Mouse (Mus musculus) megakaryocyte-erythroid progenitor cell, adult 5-6 weeks (primary cell): ENCODE data around the gene Gm21900. TPM values are rescaled to one million over a fixed set of nuclear protein-coding genes. Genes with fewer than 3 reads are reported as not detected.
"Not testable (repeated sequence)": the region's sequence is repeated elsewhere in the genome, so short reads cannot be mapped to it uniquely, and the experiment has no call there.

ENCODE experiments used
- ATAC-seq: replicated peaks from 2 replicates; pipeline ENCODE4 v1.8.0; 2016; ENCODE audit warnings: mild to moderate bottlenecking, inconsistent platforms; ENCODE audit not compliant: severe bottlenecking, poor library complexity, low FRiP score, low TSS enrichment
- total RNA-seq, 2 experiments: library from RNA; stranded (forward) in 1 of 2; stranded (reverse) in 1 of 2; fragments of 200-1000, 215-1000 nt in 1 of 2; fragments of >200 nt in 1 of 2; fragmentation: Nextera tagmentation in 1 of 2; gene quantifications; 2 replicates each; pipeline ENCODE4 v1.2.3; 2014 to 2017

The Gm21900 gene
- total RNA-seq (2014; fragmentation: Nextera tagmentation) = not detected in 2 replicates
- not detected in 2 replicates for total RNA-seq (2017)

DNA sequence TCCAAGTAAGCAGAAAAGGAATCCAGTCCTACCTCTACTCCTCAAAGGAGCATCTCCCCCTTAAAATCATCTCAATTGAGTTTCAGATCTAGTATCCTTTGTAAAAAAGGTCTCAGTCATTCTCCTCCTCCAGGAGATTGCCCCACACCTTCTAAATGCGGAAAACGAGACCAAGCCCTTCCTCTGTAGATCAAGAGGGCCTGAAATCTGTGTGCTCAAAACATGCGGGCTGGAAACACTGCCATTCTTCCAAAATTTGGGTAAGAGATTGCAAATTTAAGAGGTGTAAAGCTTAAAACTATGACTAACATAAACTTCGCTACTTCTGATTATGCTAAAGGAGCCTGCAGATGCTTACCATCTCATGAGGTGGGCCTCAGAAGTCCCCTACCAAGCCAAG lies at the start of gene Gm21900:
Gm21900 (plus strand) TSS at position 301 of the 400 bp plus-strand sequence.
- ATAC-seq = not testable (repeated sequence)

DNA sequence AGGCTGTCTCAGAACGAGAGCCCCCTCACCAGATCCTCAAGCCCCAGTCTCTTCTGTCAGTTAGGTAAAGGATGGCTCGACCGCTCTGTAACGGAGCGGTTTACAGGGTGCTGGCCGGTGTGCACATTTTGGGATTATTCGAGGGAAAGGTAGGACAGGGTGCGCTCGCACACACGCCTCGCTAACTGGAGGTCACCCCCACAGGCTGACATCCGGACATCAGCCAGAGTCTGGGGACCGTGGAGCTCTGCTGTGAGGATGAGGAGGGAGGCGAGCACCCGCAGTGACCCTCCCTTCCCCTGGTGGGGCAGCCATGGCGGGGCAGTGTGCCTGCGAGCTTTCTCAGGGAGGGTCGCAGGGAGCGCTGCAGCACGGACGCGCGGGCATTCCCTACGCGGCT lies 27.4 kb downstream of the Gm21900 start:
- peak; percentile 47 for ATAC-seq

Other genes starting within 250 kb of the Gm21900 start
- not detected in 2 replicates for gene Gm28510, start 203.6 kb upstream of the Gm21900 start, total RNA-seq (2014; fragmentation: Nextera tagmentation)
- not detected in 2 replicates for gene Gm28510, start 203.6 kb upstream of the Gm21900 start, total RNA-seq (2017)
- not detected in 2 replicates for gene Gm20737, start 80.3 kb upstream of the Gm21900 start, total RNA-seq (2014; fragmentation: Nextera tagmentation)
- gene Gm20737, start 80.3 kb upstream of the Gm21900 start, total RNA-seq (2017) = not detected in 2 replicates
- gene Gm21775, start 62.9 kb upstream of the Gm21900 start, total RNA-seq (2014; fragmentation: Nextera tagmentation) = not detected in 2 replicates
- not detected in 2 replicates for gene Gm21775, start 62.9 kb upstream of the Gm21900 start, total RNA-seq (2017)
- not detected in 2 replicates for gene Gm20777, start 136.1 kb downstream of the Gm21900 start, total RNA-seq (2014; fragmentation: Nextera tagmentation)
- not detected in 2 replicates for gene Gm20777, start 136.1 kb downstream of the Gm21900 start, total RNA-seq (2017)